Comparison of ENCODE assay signal across 24 mouse cellular contexts in the genomic region with DNA sequence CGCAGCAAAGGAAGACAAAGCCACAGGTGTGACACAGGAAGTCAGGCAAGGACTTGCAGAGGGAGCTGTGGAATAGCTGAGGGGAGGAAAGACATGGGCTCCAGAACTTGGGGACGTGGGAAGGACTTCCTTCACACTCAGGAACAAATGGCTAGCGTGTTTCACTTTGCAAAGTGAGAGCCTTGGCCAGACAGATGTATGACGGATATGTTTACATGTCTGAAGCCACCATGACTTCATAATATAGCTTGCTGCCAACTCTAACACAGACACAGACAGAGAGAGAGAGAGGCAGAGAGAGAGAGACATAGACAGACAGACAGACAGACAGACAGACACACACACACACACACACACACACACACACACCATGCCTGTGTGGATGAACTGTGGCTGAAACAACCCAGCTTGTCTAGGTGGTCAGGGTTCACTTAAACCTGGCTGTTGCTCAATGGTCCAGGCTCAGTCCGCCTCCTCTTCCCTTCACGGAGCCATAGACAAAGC. TPM values are rescaled to one million over a fixed set of nuclear protein-coding genes. Genes with fewer than 3 reads are reported as not detected.
DNase-seq lines count a peak whose midpoint lies in the region; ATAC-seq and TF ChIP-seq lines count a peak whose summit lies in the region.
"Had no signal": no experiment of that assay in that cellular context is flagged by ENCODE, and none has a peak within 500 bp of the region (broad histone marks: within the 10 kb centered on the region; RNA-seq: fewer than 3 reads in every experiment).

No protein-coding gene starts in this region.

- no peak for DNase-seq in liver, embryonic 14.5 days (ENCODE audit: low read depth in 3 of 3, low spot score in 3 of 3)
- DNase-seq in liver: no peak
- no peak for DNase-seq in lung, postnatal 14 days
- peak; percentile 56 for DNase-seq in adipocyte (ENCODE audit: low spot score)
- no peak for DNase-seq in liver, postnatal 0 days
- DNase-seq in forebrain, embryonic 14.5 days (ENCODE audit: low spot score): no peak
- DNase-seq: adrenal gland, adult 8-10 months; adrenal gland, postnatal 36 days; cerebellum, adult 11 months; cerebellum, adult 8-10 months; cerebellum, postnatal 14 days; embryo, embryonic 11 days; gastrocnemius, postnatal 14 days; heart, adult 2 months; heart, postnatal 14 days had no signal

- TF ChIP-seq EP300 in liver, embryonic 14.5 days (IDR thresholded peaks at IDR 0.05; ENCODE audit: low read depth): no peak
- TF ChIP-seq EP300 in liver, postnatal 0 days (IDR thresholded peaks at IDR 0.05; ENCODE audit: low read depth): no peak

- no peak overlapping the region for H3K4me3 ChIP-seq in liver, embryonic 14.5 days (ENCODE audit: insufficient read depth in 1 of 2, low read depth in 2 of 2, low read length in 2 of 2)
- no peak overlapping the region for H3K4me3 ChIP-seq in lung, embryonic 16.5 days (ENCODE audit: low read length)
- H3K4me3 ChIP-seq in liver, postnatal 0 days (ENCODE audit: low read depth, low read length): no peak overlapping the region
- H3K4me3 ChIP-seq in forebrain, embryonic 14.5 days (ENCODE audit: low read depth, low read length): no peak overlapping the region
- H3K4me3 ChIP-seq: embryonic facial prominence, embryonic 15.5 days; erythroblast, embryonic 14.5 days; forebrain, embryonic 10.5 days; forebrain, embryonic 15.5 days; heart, adult 2 months; heart, embryonic 15.5 days; hindbrain, embryonic 10.5 days had no signal

- ATAC-seq in liver, embryonic 14.5 days (ENCODE audit: insufficient read depth): no peak
- ATAC-seq in lung, embryonic 16.5 days (ENCODE audit: low read depth): peak; percentile 86
- ATAC-seq in liver, postnatal 0 days: peak; percentile 85
- ATAC-seq in forebrain, embryonic 14.5 days: no peak
- ATAC-seq: forebrain, embryonic 15.5 days had no signal

- H3K9ac ChIP-seq in liver, embryonic 14.5 days (replicated peaks): no peak overlapping the region
- H3K9ac ChIP-seq in lung, embryonic 16.5 days (ENCODE audit: low read length): no peak overlapping the region
- H3K9ac ChIP-seq in liver, postnatal 0 days (replicated peaks): no peak overlapping the region
- H3K9ac ChIP-seq in forebrain, embryonic 14.5 days (ENCODE audit: low read length): no peak overlapping the region
- H3K9ac ChIP-seq: embryonic facial prominence, embryonic 15.5 days; forebrain, embryonic 15.5 days; heart, embryonic 15.5 days; hindbrain, embryonic 14.5 days had no signal

- H3K4me1 ChIP-seq in liver, embryonic 14.5 days (replicated peaks; ENCODE audit: control insufficient read depth in 2 of 2, insufficient read depth in 2 of 2, low read length in 1 of 2): 0 out of 4 replicates have a peak, but pooled peaks cover 0 to 2% of the 10 kb centered on the region in 2 experiments
- no peaks in the 10 kb centered on the region for H3K4me1 ChIP-seq in lung, embryonic 16.5 days (replicated peaks; ENCODE audit: control insufficient read depth, insufficient read depth, low read length)
- no peaks in the 10 kb centered on the region for H3K4me1 ChIP-seq in liver, postnatal 0 days (ENCODE audit: insufficient read depth)
- H3K4me1 ChIP-seq in forebrain, embryonic 14.5 days (ENCODE audit: control insufficient read depth, insufficient read depth, low read length): no peaks in the 10 kb centered on the region
- H3K4me1 ChIP-seq: embryonic facial prominence, embryonic 15.5 days; forebrain, embryonic 10.5 days; forebrain, embryonic 15.5 days; hindbrain, embryonic 10.5 days had no signal

- no peak overlapping the region for H3K27ac ChIP-seq in liver, embryonic 14.5 days
- no peak overlapping the region for H3K27ac ChIP-seq in lung, embryonic 16.5 days (ENCODE audit: low read length)
- no peak overlapping the region for H3K27ac ChIP-seq in liver, postnatal 0 days (ENCODE audit: low read depth)
- no peak overlapping the region for H3K27ac ChIP-seq in forebrain, embryonic 14.5 days (ENCODE audit: low read depth, low read length)
- H3K27ac ChIP-seq: embryonic facial prominence, embryonic 15.5 days; forebrain, embryonic 10.5 days; forebrain, embryonic 15.5 days; heart, adult 2 months; heart, embryonic 15.5 days; hindbrain, embryonic 10.5 days; hindbrain, embryonic 14.5 days had no signal

- no peak for TF ChIP-seq CTCF in liver, embryonic 14.5 days (IDR thresholded peaks at IDR 0.05; ENCODE audit: low read depth)
- no peak for TF ChIP-seq CTCF in liver, postnatal 0 days (IDR thresholded peaks at IDR 0.05; ENCODE audit: low read depth)

- WGBS in liver, embryonic 14.5 days (ENCODE audit: insufficient replicate concordance): 42% methylated on average over 6 of the region's 6 CpGs
- 36% methylated on average over 6 of the region's 6 CpGs for WGBS in lung, embryonic 16.5 days
- WGBS in liver, postnatal 0 days (ENCODE audit: insufficient replicate concordance): 62% methylated on average over 6 of the region's 6 CpGs
- 75% methylated on average over 6 of the region's 6 CpGs for WGBS in forebrain, embryonic 14.5 days

- no peaks in the 10 kb centered on the region for H3K27me3 ChIP-seq in liver, embryonic 14.5 days (ENCODE audit: control insufficient read depth, insufficient read depth, low read length)
- no peaks in the 10 kb centered on the region for H3K27me3 ChIP-seq in lung, embryonic 16.5 days (ENCODE audit: control insufficient read depth, insufficient read depth, low read depth, low read length)
- H3K27me3 ChIP-seq in liver, postnatal 0 days (ENCODE audit: insufficient read depth, low read length): no peaks in the 10 kb centered on the region
- no peaks in the 10 kb centered on the region; the same call in 1 of the 2 replicates for H3K27me3 ChIP-seq in forebrain, embryonic 14.5 days (replicated peaks; ENCODE audit: control insufficient read depth, insufficient read depth, low read length)
- H3K27me3 ChIP-seq: embryonic facial prominence, embryonic 15.5 days had no signal

- no peaks in the 10 kb centered on the region for H3K9me3 ChIP-seq in liver, embryonic 14.5 days (ENCODE audit: control insufficient read depth, low read length)
- H3K9me3 ChIP-seq in lung, embryonic 16.5 days (ENCODE audit: control insufficient read depth, low read length): peaks cover 8% of the 10 kb centered on the region
- peaks cover 4% of the 10 kb centered on the region; the same call in 1 of the 2 replicates for H3K9me3 ChIP-seq in liver, postnatal 0 days (ENCODE audit: low read length)
- H3K9me3 ChIP-seq in forebrain, embryonic 14.5 days (replicated peaks; ENCODE audit: control insufficient read depth, low read length): 0 out of 2 replicates have a peak, but pooled peaks cover 4% of the 10 kb centered on the region
- H3K9me3 ChIP-seq: forebrain, embryonic 15.5 days; heart, embryonic 15.5 days had no signal

- peak overlapping the region; percentile 29; the same call in 1 of the 2 replicates for H3K4me2 ChIP-seq in liver, embryonic 14.5 days (ENCODE audit: low read depth)
- no peak overlapping the region for H3K4me2 ChIP-seq in lung, embryonic 16.5 days (ENCODE audit: low read depth, low read length)
- 0 out of 2 replicates have a peak overlapping the region, but pooled peaks have one; percentile 0 for H3K4me2 ChIP-seq in liver, postnatal 0 days (ENCODE audit: low read depth, low read length)
- H3K4me2 ChIP-seq in forebrain, embryonic 14.5 days (ENCODE audit: low read length): no peak overlapping the region
- H3K4me2 ChIP-seq: embryonic facial prominence, embryonic 15.5 days; forebrain, embryonic 15.5 days; heart, embryonic 11.5 days; heart, embryonic 15.5 days; hindbrain, embryonic 14.5 days had no signal

- no peaks in the 10 kb centered on the region for H3K36me3 ChIP-seq in liver, embryonic 14.5 days (replicated peaks; ENCODE audit: control insufficient read depth, insufficient read depth, low read depth)
- no peaks in the 10 kb centered on the region for H3K36me3 ChIP-seq in lung, embryonic 16.5 days (ENCODE audit: control insufficient read depth, insufficient read depth, low read length)
- H3K36me3 ChIP-seq in liver, postnatal 0 days (replicated peaks; ENCODE audit: insufficient read depth, low read length): no peaks in the 10 kb centered on the region
- peaks cover 19% of the 10 kb centered on the region for H3K36me3 ChIP-seq in forebrain, embryonic 14.5 days (ENCODE audit: control insufficient read depth, insufficient read depth, low read length)
- H3K36me3 ChIP-seq: embryonic facial prominence, embryonic 15.5 days; forebrain, embryonic 10.5 days; heart, embryonic 15.5 days had no signal

RNA-seq across cellular contexts. Expression of a gene that starts 26.8 kb away (rescaled TPM):
- polyA plus RNA-seq in liver, embryonic 14.5 days (2012; rRNA removed): 0.03 and 0.11 TPM in 2 replicates
- polyA plus RNA-seq in liver, embryonic 14.5 days (2014; fragmentation: Nextera tagmentation; extraction: Ambion mirVana): 0.03 and 0.05 TPM in 2 replicates
- 0.84 and 0.92 TPM in 2 replicates for polyA plus RNA-seq in lung, embryonic 16.5 days (2015; fragmentation: Nextera tagmentation; extraction: Ambion mirVana)
- 0.05 and 0.06 TPM in 2 replicates for polyA plus RNA-seq in liver, postnatal 0 days (2015; fragmentation: Nextera tagmentation; extraction: Ambion mirVana)
- 16.5 and 22.0 TPM in 2 replicates for polyA plus RNA-seq in forebrain, embryonic 14.5 days (2014; fragmentation: Nextera tagmentation; extraction: Ambion mirVana)
- polyA plus RNA-seq: erythroblast, embryonic 14.5 days had no signal

RNA-seq across cellular contexts. Expression of a gene that starts 43.2 kb away (rescaled TPM):
- polyA plus RNA-seq in liver, embryonic 14.5 days (2012; rRNA removed): 23.3 and 35.7 TPM in 2 replicates
- polyA plus RNA-seq in liver, embryonic 14.5 days (2014; fragmentation: Nextera tagmentation; extraction: Ambion mirVana): 39.0 and 39.6 TPM in 2 replicates
- 97.5 and 99.0 TPM in 2 replicates for polyA plus RNA-seq in lung, embryonic 16.5 days (2015; fragmentation: Nextera tagmentation; extraction: Ambion mirVana)
- polyA plus RNA-seq in liver, postnatal 0 days (2015; fragmentation: Nextera tagmentation; extraction: Ambion mirVana): 20.9 and 24.2 TPM in 2 replicates
- polyA plus RNA-seq in forebrain, embryonic 14.5 days (2014; fragmentation: Nextera tagmentation; extraction: Ambion mirVana): 93.5 and 95.5 TPM in 2 replicates

RNA-seq across cellular contexts. Expression of a gene that starts 43.3 kb away (rescaled TPM):
- polyA plus RNA-seq in liver, embryonic 14.5 days (2012; rRNA removed): 8.9 and 13.5 TPM in 2 replicates
- polyA plus RNA-seq in liver, embryonic 14.5 days (2014; fragmentation: Nextera tagmentation; extraction: Ambion mirVana): 17.9 and 18.2 TPM in 2 replicates
- polyA plus RNA-seq in lung, embryonic 16.5 days (2015; fragmentation: Nextera tagmentation; extraction: Ambion mirVana): 39.5 and 42.7 TPM in 2 replicates
- polyA plus RNA-seq in liver, postnatal 0 days (2015; fragmentation: Nextera tagmentation; extraction: Ambion mirVana): 16.8 and 17.6 TPM in 2 replicates
- 25.0 and 29.1 TPM in 2 replicates for polyA plus RNA-seq in forebrain, embryonic 14.5 days (2014; fragmentation: Nextera tagmentation; extraction: Ambion mirVana)

Comparison
In these comparisons a context has a peak if more than half of its experiments do, and no peak if none do; other contexts are left out.
1. ATAC-seq: peak in lung, embryonic 16.5 days (single experiment) and liver, postnatal 0 days (single experiment); none in liver, embryonic 14.5 days (single experiment) and forebrain, embryonic 14.5 days (single experiment).
2. H3K4me2 ChIP-seq: peak in liver, embryonic 14.5 days (single experiment) and liver, postnatal 0 days (single experiment); none in lung, embryonic 16.5 days (single experiment) and forebrain, embryonic 14.5 days (single experiment).